Mouse (Mus musculus) lung, postnatal 4 days (tissue): Measurements from ENCODE around the gene Smarca4.
"Not testable (repeated sequence)": the region's sequence is repeated elsewhere in the genome, so short reads cannot be mapped to it uniquely, and the experiment has no call there.

Experiments
- DNase-seq, 2 experiments: peaks; one replicate each; pipeline ENCODE4 v3.0.0; 2021

Gene Smarca4

DNA sequence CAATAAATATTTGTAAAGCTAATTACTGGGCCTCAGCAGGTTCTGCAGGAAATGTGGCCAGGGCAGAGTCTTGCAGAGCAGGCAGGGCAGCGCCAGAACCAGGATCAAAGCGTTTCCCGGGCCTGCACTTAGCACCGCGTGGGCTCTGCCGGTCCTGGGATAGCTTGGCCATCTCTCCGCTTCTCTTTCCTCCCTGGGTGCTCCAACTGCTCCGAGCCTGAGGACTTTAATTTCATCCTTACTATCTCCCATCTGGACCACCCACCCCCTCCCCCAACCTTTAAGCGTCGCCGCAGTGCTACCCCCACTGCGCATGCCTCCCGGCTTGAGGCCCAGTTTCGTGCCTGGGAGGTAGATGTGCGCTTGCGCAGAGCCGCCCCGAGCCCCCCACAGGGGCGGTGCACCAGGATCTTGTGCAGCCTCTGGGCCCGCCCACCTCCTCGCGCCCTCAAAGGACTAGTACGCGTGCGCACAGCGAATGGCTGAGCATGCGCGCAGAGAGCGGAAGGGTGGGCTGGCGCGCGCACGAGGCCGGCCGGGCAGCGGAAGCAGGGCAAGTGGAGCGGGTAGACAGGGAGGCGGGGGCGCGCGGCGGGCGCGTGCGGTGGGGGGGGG lies at the start of gene Smarca4:
Smarca4 (plus strand) TSS at position 553 of the 615 bp plus-strand sequence.
- DNase-seq: peak; percentile 100

DNA sequence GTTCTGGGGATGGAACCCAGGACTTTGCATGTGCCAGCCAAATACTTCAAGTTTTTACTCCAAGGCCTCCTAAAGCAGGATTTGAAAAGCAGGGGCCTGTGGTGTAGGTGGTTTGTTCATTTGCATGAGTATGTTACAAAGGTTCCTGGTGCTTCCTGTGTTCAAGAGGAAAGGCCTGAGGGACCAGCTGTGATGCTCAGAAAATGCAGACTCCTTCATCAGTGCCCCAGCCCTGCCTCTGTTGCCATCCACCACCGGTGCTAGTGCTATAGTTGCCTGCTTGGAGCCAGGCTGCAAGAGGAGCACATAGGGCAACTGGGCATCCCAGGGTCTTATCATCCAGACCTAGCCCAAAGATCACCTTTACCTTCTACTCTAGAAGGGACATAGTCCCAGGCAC lies 49.4 kb upstream of the Smarca4 start:
- no peak for DNase-seq

DNA sequence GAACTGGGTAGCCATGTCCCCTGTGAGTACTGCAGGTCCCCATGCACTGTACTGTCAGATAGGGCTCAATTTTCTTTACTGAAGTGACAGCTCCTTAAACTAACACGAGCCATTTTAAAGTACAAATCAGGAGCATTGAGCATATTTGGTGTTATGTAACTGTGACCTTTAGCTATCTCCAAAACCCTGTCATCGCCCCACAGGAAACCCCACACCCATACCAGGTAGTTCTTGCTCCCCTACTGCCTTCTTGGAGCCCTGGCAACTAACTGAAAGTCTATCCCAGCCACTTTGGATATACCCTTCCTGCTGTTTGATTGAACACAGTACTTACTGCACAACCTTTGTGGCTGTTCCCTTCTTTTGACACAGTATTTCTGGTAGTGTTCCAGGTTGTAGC lies 48.9 kb upstream of the Smarca4 start:
- DNase-seq: no peak

DNA sequence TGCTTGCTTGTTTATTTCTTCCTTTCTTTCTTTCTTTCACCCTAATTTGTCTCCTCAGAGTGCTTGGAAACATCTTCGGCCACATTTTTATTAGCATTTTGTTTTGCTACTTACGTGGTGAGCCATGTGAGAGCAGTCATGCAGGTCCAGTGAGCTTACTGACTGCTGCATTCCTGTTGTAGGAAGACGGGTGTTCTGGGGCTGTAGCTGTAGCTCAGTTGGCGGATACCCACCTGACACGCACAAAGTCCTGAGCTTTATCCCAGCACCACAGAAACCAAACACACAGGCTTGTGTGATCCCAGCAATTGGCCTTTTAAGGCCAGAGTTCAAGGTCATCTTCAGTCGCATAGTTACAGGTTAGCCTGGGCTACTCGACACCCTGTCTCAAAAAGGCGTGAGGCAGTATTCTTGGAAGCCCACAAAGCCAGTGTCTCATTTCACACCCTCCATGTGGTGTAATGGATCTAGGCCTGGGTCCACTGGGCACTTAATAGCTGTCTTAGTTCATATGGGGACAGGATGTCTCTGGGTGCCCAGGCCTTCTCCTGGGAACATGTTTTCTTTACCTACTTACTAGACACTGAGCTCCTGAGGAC lies 47.2 kb upstream of the Smarca4 start:
- no peak for DNase-seq

DNA sequence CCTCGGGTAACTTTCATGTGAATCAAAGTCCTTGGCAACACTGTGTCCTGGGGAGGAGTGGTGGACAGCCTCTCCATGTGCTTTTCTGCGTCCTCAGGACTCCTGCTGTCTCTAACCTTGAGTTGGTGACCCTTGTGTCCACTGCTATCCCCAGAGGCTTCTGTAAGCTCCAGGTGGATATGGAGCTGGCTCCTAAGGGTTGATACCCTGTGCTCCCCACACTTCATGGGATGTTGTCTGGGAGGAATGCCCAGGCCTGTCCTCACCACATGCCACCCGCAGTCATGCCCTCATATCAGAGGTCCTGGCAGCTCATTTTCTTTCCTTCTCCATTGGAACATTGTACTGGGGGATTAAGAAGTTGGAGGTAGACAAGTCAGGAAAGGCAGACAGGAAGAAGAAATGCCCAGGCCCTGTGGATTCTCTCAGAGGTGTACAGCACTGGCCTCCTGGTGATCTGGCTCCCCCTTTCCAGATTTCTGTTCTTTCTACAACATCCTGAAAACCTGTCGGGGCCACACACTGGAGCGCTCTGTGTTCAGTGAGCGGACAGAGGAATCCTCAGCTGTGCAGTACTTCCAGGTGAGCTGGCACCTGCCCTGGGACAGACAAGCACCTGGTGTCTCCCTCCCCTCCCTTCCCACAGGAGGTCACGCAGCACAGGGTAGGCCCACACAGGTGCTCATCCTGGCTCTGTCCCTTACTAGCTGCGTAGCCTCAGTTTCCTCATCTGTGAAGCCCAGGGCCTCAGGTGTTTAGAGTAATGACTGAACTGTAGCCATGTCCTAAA lies 41.8 kb upstream of the Smarca4 start:
- DNase-seq: no peak

DNA sequence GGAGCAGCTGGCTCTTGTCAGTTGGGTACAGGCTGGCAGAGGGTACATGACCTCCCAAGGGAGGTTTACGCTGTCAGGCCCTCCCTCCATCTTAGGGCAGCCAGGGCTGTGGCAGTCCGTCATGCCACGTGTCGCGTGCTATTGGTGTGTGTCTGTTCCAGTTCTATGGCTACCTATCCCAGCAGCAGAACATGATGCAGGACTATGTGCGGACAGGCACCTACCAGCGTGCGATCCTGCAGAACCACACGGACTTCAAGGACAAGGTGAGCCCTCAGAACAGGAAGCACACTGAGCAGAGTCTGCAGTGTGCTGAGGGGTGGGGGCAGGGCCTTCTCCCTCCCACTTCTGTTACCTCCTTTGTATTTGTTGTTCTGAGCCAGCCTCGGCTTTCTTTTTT lies 40.7 kb upstream of the Smarca4 start:
- no peak for DNase-seq

DNA sequence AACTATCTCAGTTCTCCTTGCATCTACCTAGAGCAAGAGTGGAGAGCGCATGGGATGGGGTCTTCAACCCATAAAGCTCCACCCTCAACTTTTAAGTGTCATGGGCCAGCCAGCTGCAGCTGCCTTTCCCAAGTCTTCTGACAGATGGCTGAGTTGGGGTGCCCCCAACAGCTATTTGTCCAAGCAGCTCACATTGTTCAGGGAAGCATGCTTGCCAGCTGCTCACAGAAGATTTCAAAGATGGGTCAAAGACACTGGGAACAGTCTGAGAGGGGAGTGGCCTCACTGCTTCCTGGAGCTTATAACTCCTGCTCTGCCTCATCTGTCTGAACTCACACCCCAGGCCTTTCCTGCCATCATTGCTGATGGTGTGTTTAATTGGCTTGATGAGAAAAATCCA lies 39.7 kb upstream of the Smarca4 start:
- DNase-seq: no peak

DNA sequence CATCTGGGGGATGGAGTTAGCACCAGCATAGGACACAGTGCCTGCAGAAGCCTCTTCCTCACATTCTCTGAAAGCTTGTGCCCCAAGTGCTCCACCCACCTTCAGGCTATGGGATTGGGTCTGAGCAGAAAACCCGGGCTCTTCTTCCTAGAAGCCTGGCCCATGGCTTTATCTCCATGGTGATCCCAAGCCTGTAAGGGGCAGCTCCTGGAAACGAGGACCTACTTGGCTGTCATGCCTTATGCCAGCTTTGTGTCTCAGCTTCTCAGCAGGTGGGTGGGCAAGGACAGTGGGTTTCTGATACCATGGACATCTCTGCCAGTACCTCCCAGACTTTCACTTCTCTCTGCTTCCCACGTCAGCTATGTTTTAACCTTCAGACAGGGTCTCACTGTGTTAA lies 37.7 kb upstream of the Smarca4 start:
- no peak for DNase-seq

DNA sequence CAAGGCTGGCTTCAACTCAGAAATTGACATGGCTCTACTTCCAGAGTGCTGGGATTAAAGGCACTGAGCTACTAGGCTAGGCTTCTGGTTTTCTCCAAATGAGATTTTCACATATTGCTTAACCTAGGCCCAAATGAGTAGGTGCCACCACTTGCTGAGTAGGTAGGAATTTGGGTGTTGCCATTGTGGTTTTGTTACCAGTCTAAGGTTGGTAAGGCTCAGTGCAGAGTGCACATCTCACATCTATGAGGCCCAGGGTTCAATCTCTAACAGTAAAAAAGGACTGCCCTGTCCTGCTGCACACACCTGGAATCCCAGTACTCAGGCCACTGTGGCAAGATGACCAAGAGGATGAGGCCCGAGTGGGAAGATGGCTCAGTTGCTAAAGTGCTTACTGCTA lies 30.6 kb upstream of the Smarca4 start:
- no peak for DNase-seq

DNA sequence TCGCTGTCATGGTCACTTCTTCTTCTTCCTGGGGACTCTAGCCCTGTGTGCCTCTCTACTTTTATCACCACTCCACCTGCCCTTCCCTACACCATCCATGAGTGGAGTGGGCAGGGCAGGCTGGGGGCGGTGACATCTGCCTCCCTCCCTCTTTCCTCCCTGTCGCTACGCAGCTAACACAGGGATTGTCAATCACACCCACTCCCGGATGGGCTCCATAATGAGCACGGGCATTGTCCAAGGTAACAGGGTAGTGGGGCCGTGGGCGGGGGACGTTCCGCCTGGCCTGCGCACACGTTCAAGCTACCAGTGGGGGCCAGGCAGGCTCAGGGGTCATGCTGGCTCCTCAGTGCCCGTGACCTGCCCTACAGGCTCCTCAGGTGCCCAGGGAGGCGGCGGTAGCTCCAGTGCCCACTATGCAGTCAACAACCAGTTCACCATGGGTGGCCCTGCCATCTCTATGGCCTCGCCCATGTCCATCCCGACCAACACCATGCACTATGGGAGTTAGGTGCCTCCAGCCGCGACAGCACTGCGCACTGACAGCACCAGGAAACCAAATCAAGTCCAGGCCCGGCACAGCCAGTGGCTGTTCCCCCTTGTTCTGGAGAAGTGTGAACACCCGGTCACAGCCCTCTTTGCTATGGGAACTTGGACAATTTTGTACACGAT lies 28.2 kb upstream of the Smarca4 start:
- no peak for DNase-seq

DNA sequence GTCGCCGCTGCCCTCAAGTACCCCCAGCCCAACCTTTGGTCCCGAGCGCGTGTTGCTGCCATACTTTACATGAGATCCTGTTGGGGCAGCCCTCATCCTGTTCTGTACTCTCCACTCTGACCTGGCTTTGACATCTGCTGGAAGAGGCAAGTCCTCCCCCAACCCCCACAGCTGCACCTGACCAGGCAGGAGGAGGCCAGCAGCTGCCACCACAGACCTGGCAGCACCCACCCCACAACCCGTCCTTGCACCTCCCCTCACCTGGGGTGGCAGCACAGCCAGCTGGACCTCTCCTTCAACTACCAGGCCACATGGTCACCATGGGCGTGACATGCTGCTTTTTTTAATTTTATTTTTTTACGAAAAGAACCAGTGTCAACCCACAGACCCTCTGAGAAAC lies 27.6 kb upstream of the Smarca4 start:
- DNase-seq: no peak

DNA sequence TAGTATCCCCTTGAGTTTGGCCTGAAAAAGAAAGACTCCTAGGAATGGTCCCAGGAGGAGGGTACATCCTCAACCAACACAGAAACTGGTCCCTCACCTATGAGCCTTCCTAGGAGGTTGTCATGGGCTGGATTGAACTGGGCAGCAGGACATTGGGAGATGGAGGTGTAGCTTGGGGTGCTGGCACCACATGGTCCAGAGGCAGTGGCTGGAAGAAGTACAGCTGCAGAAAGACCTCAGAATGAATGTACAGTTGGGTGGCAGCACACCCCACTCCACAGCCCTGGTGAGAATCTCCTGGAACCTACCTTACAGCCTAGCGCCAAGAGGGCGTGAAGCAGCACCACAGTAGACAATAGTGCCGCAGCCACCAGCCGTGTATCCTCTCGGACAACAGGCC lies 26.4 kb upstream of the Smarca4 start:
- DNase-seq: no peak

DNA sequence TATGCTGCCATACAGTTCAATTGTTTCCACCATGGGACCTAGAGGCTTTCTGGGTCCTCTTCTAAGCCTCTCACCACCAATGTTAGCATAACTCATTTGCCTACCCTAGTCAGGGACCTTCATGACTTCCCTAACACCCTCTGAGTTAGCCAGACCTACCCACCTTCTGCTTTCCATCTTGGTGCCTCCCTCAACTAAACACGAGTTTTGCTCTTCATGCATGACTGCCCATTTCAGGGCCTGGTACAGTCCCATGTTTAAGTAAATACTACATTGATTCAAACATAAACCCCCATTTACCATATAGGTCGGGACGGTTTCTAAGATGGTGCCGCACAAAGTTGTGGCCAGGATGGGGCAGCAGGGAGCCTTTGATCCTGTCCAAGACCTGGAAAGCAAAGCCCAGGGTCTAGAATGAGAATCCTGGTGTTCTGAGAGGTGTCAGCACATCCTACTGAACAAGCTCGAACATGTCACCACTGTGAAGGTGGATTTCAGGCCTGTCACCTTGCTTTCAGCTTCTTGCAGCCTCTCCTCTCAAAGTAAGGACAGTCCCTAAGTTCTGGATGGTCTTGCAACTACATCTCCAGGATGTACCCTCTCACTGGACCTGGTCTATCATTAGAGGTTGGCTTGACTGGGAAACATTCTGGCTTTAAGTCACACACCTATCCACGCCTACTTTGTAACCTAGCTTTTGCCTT lies 24.7 kb upstream of the Smarca4 start:
- DNase-seq: no peak

DNA sequence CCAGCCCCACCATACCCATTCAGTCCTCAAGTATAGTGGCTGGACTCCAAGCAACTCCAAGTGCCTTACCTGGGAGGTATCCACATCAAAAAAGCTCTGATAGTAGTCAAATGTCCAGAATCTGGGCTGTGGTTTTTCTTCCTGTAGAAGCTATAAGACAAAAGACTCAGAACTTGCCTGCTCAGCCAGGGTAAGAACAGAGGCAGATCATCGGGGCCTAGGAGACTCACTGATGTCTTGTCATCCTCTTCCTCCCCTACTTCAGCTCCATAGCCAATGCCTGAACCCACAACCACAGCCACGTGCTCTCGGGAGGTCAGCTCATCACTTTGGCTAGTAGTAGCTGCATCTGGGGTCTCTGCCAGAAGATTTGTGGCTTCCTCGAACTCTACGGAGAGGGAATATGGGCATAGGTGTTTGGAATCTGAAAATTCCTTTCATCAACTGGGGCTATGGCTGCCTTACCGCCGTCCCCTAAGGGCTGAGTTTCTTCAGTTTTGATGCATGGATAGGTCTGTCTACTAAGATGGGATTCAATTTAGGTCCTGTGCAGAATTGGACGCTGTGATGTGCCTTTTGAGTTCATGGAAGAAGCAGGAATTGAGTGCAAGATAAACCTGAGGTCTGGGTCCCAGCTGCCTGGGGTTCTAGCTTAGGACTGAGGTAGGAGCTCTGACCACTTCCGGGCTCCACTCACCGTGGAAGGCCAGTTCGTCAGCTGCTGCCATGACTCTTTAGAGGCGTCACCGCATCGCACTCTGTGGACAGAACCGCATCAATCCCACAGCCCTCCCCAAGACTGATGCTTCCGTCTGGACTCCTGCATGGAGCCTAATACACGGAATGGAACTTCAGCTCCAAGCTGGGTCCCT lies 23.9 kb upstream of the Smarca4 start:
- no peak for DNase-seq

DNA sequence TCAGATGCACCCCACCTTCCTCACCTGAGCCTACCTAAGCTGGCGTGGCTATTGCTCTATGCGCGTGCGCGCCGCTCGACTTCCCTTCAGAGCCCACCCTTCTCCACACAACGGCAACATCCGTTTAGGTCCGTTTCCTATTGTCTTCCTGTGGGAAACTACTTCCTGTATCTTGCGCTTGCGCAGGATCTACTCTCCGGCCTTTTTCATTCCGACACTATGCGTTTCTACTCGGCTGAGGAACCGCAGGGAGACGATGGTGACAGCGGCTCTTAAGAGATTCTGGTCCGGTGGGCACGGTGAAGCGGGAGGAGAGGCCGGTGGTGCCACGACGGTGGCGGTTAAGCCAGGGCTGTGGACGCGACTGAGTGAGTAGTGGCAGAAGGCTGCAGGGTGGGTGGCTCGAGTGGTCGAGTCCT lies 23.3 kb upstream of the Smarca4 start, which contains the start of the genes Timm29 and Yipf2:
Timm29 (plus strand) TSS at position 20 of the 419 bp plus-strand sequence.
Yipf2 (minus strand) TSS at position 126 of the 419 bp plus-strand sequence.
- DNase-seq: peak; percentile 91 to 94

DNA sequence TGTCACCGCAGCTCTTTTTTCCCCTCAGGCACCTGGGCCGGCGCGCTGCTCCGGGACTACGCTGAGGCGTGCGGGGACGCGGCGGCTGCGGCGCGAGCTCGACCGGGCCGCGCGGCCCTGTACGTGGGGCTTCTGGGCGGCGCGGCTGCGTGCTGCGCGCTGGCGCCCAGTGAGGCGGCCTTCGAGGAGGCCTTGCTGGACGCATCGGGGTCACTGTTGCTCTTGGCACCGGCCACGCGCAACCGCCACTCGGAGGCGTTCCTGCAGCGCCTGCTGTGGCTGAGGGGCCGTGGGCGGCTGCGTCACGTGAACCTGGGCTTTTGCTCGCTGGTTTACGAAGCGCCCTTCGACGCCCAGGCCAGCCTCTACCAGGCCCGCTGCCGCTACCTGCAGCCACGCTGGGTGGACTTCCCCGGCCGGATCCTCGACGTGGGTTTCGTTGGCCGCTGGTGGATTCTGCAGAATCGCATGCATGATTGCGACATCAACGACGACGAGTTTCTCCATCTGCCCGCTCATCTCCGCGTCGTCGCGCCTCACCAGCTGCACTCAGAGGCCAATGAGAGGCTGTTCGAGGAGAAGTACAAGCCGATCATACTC lies 22.7 kb upstream of the Smarca4 start:
- peak; percentile 63 to 75 for DNase-seq

DNA sequence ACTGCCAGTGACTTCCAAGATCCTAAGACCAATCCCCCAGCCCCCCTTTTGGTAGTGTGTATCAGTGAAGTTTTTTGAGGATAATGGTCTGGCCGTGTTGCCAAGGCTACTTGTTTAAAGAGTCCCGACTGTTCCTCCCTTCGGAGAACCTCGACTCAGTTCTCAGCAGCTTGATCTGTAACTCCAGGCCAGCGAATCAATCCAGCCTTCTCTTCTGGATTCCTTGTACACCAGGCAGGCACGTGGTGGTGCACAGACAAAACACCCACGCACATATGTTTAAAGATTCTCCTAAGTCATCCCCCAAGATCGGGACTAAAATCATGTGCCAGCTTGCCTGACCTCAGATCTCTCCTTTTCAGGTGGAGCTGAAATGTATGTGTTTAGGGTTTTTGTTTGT lies 21.6 kb upstream of the Smarca4 start:
- not testable (repeated sequence) for DNase-seq

DNA sequence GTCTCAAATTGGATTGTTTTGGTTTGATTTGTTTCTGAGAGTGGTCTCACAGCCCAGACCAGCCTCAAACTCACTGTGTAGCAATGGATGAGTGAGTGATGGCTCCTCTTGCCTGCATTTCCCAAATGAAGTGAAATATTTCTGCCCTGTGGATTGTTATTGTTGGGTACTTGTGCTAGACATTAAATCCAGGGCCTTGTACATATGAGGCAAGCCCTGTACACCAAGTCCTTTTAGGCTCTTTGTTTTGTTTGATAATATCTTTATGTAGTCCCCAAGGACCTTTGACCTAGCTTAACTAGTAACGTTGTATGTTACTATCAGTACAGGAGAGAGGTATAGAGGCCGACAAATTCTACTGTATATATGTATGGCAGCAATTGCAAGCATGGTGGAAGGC lies 21.1 kb upstream of the Smarca4 start:
- DNase-seq: no peak

DNA sequence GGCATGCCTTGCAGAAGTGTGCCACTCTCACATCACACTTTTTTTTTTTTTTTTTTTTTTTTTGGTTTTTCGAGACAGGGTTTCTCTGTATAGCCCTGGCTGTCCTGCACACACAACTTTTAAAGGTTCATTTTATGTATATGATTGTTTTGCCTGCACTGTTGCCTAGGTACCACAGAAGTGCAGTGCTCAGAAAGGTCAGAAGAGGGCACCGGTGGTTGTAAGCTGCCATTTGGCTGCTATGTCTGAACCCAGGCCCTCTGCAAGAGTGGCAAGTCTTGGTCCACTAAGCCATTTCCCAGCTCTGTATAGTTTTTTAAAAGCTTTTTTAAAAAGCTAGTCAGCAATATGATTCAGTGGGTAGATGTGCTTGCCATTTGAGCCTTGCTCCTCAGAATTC lies 17.8 kb upstream of the Smarca4 start:
- DNase-seq: peak in 1 of 2 experiments; percentile 42

DNA sequence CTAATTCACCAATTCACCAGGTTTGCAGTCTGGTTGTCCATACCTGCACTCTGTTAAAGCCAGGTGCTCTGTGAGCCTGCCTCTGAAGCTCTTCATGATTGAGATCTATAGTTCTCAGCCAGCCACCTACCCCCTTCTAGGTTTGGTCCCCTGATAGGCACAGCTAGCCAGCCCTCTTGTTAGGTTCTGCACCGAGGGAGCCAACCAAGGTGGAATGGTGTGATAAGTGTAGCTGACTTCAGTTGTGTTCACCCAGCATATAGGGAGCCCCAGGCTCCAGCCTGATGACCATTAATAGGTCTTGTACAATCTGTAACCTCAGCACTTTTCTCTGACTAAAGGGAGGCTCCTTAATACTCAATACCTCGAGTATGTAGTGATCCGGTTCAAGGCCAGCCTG lies 15.8 kb upstream of the Smarca4 start:
- DNase-seq: no peak

DNA sequence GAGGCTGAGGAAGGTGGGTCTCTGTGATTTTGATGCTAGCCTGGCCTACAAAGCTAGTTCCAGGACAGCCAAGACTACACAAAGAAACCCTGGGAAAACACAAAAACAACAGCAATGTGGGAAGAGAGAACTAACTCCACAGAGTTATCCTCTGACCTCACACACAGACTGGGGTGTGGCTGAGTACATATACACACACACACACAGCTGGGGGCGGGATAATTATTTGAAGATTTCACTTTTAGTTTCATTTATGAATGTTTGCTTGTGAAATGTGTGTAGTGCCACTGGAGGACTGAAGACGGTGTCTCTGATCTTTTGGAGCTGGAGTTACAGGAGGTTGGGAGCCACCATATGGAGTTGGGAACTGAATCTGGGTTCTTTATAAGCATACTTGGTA lies 14.9 kb upstream of the Smarca4 start:
- DNase-seq: no peak
